Mouse (Mus musculus) lung, adult 2 months (tissue): Measurements from ENCODE around the gene Acvr1b. TPM values are rescaled to one million over a fixed set of nuclear protein-coding genes. Genes with fewer than 3 reads are reported as not detected.
A peak's percentile ranks its signal among the peaks of the same experiment; 100 is the strongest.

Experiments used
- DNase-seq: peaks from one replicate; pipeline ENCODE4 v3.0.0; 2022
- H3K4me1 ChIP-seq: fragments of 200-500 bp; 2 replicates; pipeline ENCODE4 v1.6.1; 2011; ENCODE audit warnings: low read length; ENCODE audit not compliant: control insufficient read depth, insufficient read depth
- H3K4me3 ChIP-seq: fragments of 200-500 bp; replicated peaks from 2 replicates; pipeline ENCODE3; 2011; ENCODE audit warnings: low read depth, mild to moderate bottlenecking, control low read depth, low read length; ENCODE audit errors: extremely low read depth
- CTCF ChIP-seq: fragments of 200-500 bp; IDR thresholded peaks from 2 replicates; pipeline ENCODE4 v1.5.1; 2011; ENCODE audit warnings: mild to moderate bottlenecking, low read length, control low read depth; ENCODE audit not compliant: insufficient read depth
- POLR2A ChIP-seq: fragments of 200-500 bp; IDR thresholded peaks from 2 replicates; pipeline ENCODE4 v1.6.1; 2011; ENCODE audit warnings: low read depth, mild to moderate bottlenecking, control low read depth, low read length, borderline replicate concordance; ENCODE audit errors: extremely low read depth
- WGBS: fragments of 180-500 bp; shearing (Covaris S2); methylation state at CpG from one replicate; pipeline ENCODE4 v1.1.7; 2018; 5-methylcytosine and 5-hydroxymethylcytosine counted together
- polyA plus RNA-seq: library from polyadenylated mRNA; depleted of rRNA; stranded (reverse); fragments of >200 nt; gene quantifications from 2 replicates; pipeline ENCODE4 v1.2.3, GENCODE M21; 2012

The Acvr1b gene
- polyA plus RNA-seq, 1 experiment, result 57.2 TPM

- Histone ChIP-seq H3K4me3 (no peak overlapping the region), H3K4me1 (peaks cover 3% of the 10 kb centered on the region; the same call in 1 of the 2 replicates)
- WGBS, result 46% methylated on average over 5 of the region's 5 CpGs
- no peak for DNase-seq
- no peak for TF ChIP-seq CTCF
- TF ChIP-seq POLR2A, result no peak
These were observed 74.3 kb downstream of the Acvr1b start for GRCm38 (mm10) chr15:101248029-101248710.

DNA sequence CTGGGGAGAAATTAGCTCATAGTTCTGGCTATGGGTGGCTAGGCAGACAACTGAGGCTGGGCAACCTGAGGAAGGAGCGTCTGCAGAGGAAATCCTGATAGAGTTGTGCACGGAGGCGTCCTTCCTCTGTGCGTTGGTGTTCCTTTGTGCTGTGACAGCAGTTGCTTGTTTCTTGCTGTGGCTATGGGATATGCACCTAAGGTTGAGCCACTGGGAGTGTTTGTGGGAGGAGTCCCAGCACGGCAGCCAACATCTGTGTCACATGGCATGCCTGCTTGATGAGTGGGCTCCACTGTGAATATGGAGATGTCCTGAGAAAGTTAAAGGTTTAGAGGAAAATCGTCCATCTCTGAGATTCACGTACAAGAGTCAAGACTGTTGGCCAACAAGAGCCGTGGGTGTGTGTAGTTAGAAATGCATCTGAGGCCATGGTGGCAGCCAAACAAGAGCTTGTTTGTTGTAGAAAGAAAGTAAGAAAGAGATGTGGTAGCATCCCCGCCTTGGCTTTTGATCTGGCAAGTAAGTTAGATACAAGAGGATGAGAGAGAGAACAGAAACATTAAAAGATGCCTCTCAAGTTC, 76.4 kb downstream of the Acvr1b start:
- 58% methylated on average over 9 of the region's 9 CpGs for WGBS
- Histone ChIP-seq H3K4me1 (peaks cover 6% of the 10 kb centered on the region), H3K4me3 (no peak overlapping the region)
- no peak for TF ChIP-seq CTCF
- no peak for TF ChIP-seq POLR2A
- no peak for DNase-seq

DNA sequence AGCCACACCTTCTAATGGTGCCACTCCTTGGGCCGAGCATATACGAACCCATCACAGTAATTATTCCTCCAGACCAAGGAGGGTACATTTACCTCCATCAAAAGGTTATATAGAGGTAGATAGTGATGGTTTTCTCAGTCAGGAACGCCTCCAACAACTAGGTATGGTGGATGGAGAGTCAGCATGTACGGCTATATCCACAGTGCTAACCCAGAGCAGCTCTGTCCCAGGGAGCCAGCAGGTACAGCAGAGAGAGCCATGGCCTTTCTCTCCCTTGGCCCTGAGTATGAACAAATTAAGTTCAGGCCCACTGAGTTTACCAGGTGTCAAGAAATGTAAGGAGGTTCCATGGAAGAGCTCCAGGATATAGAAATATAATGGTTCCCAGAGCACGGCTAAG, 78.1 kb downstream of the Acvr1b start:
- H3K4me3 ChIP-seq, result no peak overlapping the region
- no peak for DNase-seq
- TF ChIP-seq CTCF, result no peak
- TF ChIP-seq POLR2A, result no peak
- WGBS, result 95% methylated on average over 5 of the region's 5 CpGs
- peaks cover 4% of the 10 kb centered on the region for H3K4me1 ChIP-seq

- peaks cover 4% of the 10 kb centered on the region for H3K4me1 ChIP-seq
- no peak overlapping the region for H3K4me3 ChIP-seq
- no peak for TF ChIP-seq CTCF
- TF ChIP-seq POLR2A, result no peak
- DNase-seq, result no peak
- 63% methylated on average over 6 of the region's 6 CpGs for WGBS
These were observed 78.7 kb downstream of the Acvr1b start for GRCm38 (mm10) chr15:101252614-101253013.

DNA sequence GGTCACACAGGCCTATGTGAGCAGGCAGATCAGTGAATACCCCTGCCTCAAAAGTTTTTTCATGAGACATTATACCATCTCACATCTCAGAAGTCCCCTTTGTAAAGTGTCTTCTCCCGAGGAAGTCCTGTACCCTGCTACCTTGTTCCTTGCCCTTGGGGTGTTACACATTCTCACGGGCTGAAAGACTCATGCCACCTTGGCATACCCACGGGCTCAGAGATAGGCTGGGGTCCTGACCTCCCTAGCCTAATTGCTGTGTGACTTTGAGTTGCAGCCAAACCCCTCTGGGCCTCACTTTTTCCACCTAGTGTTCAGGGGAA, 79.7 kb downstream of the Acvr1b start:
- no peak for TF ChIP-seq CTCF
- WGBS, result 27% methylated on average over 3 of the region's 3 CpGs
- Histone ChIP-seq H3K4me1 (peaks cover 4% of the 10 kb centered on the region), H3K4me3 (peak overlapping the region; percentile 60)
- no peak for DNase-seq

GRCm38 (mm10) chr15:101253886-101254795, 80.3 kb downstream of the Acvr1b start, which contains the start of gene Nr4a1:
Gene Nr4a1 (plus strand): TSS chr15:101254269.
- TF ChIP-seq POLR2A (peak; percentile 18; the same call in 1 of the 2 replicates), CTCF (no peak)
- 3% methylated on average over 82 of the region's 82 CpGs for WGBS
- H3K4me1 ChIP-seq, result peaks cover 4% of the 10 kb centered on the region
- peak; percentile 80 for DNase-seq
- peak within 1 kb of the TSS; percentile 60 for H3K4me3 ChIP-seq

DNA sequence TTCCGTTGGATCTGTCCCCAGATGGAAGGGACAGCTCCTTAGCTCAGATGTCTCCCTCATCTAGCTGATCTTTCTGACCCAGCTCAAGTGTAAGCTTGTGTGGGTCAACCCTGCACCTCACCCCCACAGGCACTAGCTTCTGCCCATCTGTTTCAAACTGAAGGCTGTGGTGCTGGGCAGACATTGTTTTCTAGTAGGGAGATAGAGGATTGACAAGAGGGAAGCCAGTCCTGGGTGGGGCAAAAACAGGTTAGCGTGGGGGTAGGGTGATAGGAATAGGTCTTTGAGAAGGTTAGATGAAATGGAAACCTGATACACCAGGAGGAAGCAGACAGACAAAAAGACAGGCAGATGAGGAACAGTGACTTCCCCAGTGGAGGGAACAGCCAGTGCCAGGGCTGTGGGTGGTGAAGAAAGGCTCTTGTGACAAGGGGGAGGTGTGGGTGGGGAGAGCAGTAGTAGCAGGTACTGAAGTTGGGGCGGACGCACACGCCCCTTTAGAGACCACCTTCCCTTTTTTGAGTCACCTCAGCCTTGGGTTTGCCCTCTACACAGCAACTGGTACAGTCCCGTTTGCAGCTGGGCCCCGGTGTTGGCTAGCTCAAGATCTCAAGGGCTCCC, 82.1 kb downstream of the Acvr1b start:
- Histone ChIP-seq H3K4me3 (no peak overlapping the region), H3K4me1 (peaks cover 13% of the 10 kb centered on the region)
- TF ChIP-seq CTCF (no peak), POLR2A (no peak; the same call in 1 of the 2 replicates)
- WGBS, result 67% methylated on average over 7 of the region's 7 CpGs
- no peak for DNase-seq

DNA sequence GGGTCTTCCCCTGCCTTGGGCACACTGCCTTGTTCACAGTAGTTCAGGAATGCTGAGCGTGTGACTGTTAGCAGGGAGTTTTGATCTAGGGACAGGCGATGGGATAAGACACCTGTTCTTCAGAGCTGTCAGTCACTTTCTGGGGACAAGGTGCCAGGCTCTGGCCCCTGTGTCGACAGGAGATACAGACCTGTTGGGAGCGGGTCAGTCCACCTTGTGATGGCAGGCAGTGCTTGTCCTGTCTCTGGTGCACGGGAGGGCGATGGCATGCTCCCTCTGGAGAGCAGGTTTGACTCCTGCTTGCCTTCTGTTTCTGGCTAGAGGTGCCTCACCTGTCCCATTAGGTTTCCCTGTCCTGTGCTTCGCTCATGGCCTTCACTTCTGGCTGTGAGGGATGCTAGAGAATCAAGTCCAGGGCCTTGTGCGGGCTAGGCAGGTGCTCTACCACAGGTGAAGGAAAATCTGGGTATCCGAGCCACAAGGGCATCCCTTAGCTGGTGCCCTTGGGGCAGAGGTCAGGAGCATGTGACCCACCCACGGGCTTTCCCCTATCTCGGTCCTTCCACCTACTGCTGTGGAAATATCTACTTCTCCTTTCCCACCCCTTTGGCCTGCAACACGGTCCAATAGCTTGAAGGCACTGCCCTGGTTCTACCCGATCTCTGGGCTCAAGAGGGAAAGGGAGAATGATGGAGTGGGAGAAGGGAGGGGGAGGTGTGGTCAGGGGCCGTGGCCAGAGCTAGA, 82.8 kb downstream of the Acvr1b start:
- WGBS, result 72% methylated on average over 14 of the region's 14 CpGs
- DNase-seq, result no peak
- H3K4me1 ChIP-seq, result peaks cover 17% of the 10 kb centered on the region
- no peak for TF ChIP-seq CTCF
- TF ChIP-seq POLR2A, result no peak
- no peak overlapping the region for H3K4me3 ChIP-seq

DNA sequence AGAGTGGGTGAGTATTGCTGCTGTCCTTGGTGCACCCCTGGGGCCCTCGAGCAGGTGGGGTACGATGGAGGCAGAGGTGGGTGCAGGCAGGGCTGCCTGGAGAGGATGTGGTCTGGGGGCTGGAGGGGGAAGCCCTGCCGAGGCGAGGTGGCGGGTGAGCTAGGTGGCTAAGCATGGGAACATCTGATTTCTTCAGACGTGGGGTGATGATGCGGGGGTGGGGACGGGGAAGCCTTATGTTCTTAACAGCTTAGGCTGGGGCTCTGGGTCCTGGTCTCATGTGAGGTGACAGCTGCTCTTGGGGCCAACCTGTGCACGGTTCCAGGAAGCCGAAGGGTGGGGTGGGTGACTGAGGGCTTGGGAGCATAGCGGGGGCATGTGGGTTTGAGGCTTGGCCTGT, 84.6 kb downstream of the Acvr1b start:
- DNase-seq, result no peak
- Histone ChIP-seq H3K4me3 (no peak overlapping the region), H3K4me1 (peaks cover 22% of the 10 kb centered on the region)
- TF ChIP-seq POLR2A, result no peak
- TF ChIP-seq CTCF, result no peak
- WGBS, result 77% methylated on average over 11 of the region's 11 CpGs
